Mouse (Mus musculus) hindbrain, embryonic 10.5 days (tissue): ENCODE measurements around the gene Cypt15. TPM values are rescaled to one million over a fixed set of nuclear protein-coding genes. Genes with fewer than 3 reads are reported as not detected.
"Not testable (repeated sequence)": the region's sequence is repeated elsewhere in the genome, so short reads cannot be mapped to it uniquely, and the experiment has no call there.

Source experiments
- DNase-seq: peaks from one replicate; pipeline ENCODE4 v3.0.0-alpha.2; 2017; ENCODE audit warnings: low spot score
- H3K27ac ChIP-seq: fragments of 300-500 bp; sonication (generic); 2 replicates; pipeline ENCODE4 v1.5.1; 2016; ENCODE audit warnings: mild to moderate bottlenecking, moderate library complexity
- H3K27me3 ChIP-seq: fragments of 300-500 bp; sonication (generic); 2 replicates; pipeline ENCODE4 v1.6.1; 2016; ENCODE audit warnings: mild to moderate bottlenecking; ENCODE audit not compliant: poor library complexity, insufficient read depth, severe bottlenecking
- H3K36me3 ChIP-seq: fragments of 300-500 bp; sonication (generic); 2 replicates; pipeline ENCODE4 v1.6.1; 2016; ENCODE audit warnings: mild to moderate bottlenecking, moderate library complexity
- H3K4me1 ChIP-seq: fragments of 300-500 bp; sonication (generic); replicated peaks from 2 replicates; pipeline ENCODE4 v1.6.1; 2016; ENCODE audit warnings: mild to moderate bottlenecking
- H3K4me3 ChIP-seq: fragments of 300-500 bp; sonication (generic); 2 replicates; pipeline ENCODE4 v1.5.1; 2016; ENCODE audit warnings: mild to moderate bottlenecking, moderate library complexity
- H3K9me3 ChIP-seq: fragments of 300-500 bp; sonication (generic); 2 replicates; pipeline ENCODE4 v1.6.1; 2016; ENCODE audit warnings: mild to moderate bottlenecking, moderate library complexity
- WGBS: fragments of 180-500 bp; shearing (Covaris S2); methylation state at CpG from one replicate; pipeline ENCODE4 v1.1.7; 2016; 5-methylcytosine and 5-hydroxymethylcytosine counted together
- polyA plus RNA-seq: library from polyadenylated mRNA; unstranded; fragments of >200 nt; fragmentation: Nextera tagmentation; extraction: Ambion mirVana; gene quantifications from 2 replicates; pipeline ENCODE4 v1.2.1, GENCODE M21; 2016

The Cypt15 gene
- polyA plus RNA-seq, result not detected in 2 replicates

DNA sequence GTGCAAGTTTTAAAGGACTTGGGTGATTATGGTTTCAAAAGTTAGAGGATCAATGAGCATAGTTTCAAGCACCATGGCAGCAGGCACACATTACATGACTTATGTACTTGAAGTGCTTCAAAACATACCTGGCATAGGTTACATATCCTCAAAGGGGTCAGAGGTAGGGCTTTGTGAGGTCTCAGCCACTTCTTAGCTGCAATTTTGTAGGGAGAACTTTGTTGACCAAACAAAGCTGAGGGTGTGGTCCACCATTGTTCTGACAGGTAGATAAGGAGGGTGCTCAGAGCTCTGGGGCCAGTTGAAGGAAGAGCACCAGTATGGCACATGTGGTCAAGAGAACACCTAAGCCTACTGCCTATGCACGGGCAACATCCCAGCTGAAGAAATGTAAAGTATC, at the start of gene Cypt15:
Gene Cypt15 (plus strand): TSS at position 301 of the 400 bp plus-strand sequence.
- H3K4me3 ChIP-seq, DNase-seq, H3K36me3 ChIP-seq, H3K27me3 ChIP-seq, H3K9me3 ChIP-seq, H3K27ac ChIP-seq, H3K4me1 ChIP-seq: not testable (repeated sequence)
- 91% methylated on average over 1 of the region's 1 CpGs for WGBS

- H3K4me1 ChIP-seq, result no peaks in the 10 kb centered on the region
Measured at GRCm38 (mm10) chrX:39370932-39371331, 24.9 kb downstream of the Cypt15 start.

GRCm38 (mm10) chrX:39378830-39379229, 32.8 kb downstream of the Cypt15 start:
- Histone ChIP-seq H3K27me3 (no peaks in the 10 kb centered on the region), H3K9me3 (no peaks in the 10 kb centered on the region), H3K27ac (no peak overlapping the region), H3K36me3 (no peaks in the 10 kb centered on the region), H3K4me1 (no peaks in the 10 kb centered on the region), H3K4me3 (no peak overlapping the region)
- no peak for DNase-seq
- WGBS, result 67% methylated on average over 2 of the region's 2 CpGs

More at GRCm38 (mm10) chrX:39370932-39371331, 24.9 kb downstream of the Cypt15 start:
- WGBS, result 82% methylated on average over 2 of the region's 2 CpGs
- H3K9me3 ChIP-seq, result no peaks in the 10 kb centered on the region
- no peak for DNase-seq
- no peak overlapping the region for H3K27ac ChIP-seq
- H3K27me3 ChIP-seq, result no peaks in the 10 kb centered on the region
- no peak overlapping the region for H3K4me3 ChIP-seq
- no peaks in the 10 kb centered on the region for H3K36me3 ChIP-seq

DNA sequence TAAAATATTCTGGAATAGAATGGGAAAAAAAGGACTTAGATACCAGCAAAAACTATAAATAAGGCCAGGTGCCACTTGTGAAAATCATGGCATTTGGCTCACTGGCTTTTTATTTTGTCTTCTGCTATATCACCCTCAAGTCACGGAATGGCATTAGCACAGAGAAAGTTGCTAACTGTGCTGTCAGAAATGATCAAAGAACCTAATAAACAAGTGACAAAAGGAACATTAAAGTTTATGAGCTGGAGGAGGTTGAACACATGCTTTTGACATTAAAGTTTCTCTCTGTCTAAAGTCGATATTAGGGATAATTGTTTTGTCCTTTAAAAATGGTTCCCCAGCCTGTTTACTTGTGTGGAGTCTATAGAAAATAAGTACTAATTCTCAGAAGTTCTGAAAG, 37.7 kb downstream of the Cypt15 start:
- 72% methylated on average over 2 of the region's 2 CpGs for WGBS
- no peak for DNase-seq
- no peaks in the 10 kb centered on the region for H3K27me3 ChIP-seq
- no peak overlapping the region for H3K27ac ChIP-seq
- H3K9me3 ChIP-seq, result no peaks in the 10 kb centered on the region
- H3K36me3 ChIP-seq, result no peaks in the 10 kb centered on the region
- no peaks in the 10 kb centered on the region for H3K4me1 ChIP-seq
- H3K4me3 ChIP-seq, result no peak overlapping the region
